Mouse (Mus musculus): ENCODE data around the gene Sod1. TPM values are rescaled to one million over a fixed set of nuclear protein-coding genes. Genes with fewer than 3 reads are reported as not detected.

Sod1 gene
- polyA plus RNA-seq (2014; fragmentation: Nextera tagmentation; extraction: Ambion mirVana) = 939 and 1,024 TPM in 2 replicates

DNA sequence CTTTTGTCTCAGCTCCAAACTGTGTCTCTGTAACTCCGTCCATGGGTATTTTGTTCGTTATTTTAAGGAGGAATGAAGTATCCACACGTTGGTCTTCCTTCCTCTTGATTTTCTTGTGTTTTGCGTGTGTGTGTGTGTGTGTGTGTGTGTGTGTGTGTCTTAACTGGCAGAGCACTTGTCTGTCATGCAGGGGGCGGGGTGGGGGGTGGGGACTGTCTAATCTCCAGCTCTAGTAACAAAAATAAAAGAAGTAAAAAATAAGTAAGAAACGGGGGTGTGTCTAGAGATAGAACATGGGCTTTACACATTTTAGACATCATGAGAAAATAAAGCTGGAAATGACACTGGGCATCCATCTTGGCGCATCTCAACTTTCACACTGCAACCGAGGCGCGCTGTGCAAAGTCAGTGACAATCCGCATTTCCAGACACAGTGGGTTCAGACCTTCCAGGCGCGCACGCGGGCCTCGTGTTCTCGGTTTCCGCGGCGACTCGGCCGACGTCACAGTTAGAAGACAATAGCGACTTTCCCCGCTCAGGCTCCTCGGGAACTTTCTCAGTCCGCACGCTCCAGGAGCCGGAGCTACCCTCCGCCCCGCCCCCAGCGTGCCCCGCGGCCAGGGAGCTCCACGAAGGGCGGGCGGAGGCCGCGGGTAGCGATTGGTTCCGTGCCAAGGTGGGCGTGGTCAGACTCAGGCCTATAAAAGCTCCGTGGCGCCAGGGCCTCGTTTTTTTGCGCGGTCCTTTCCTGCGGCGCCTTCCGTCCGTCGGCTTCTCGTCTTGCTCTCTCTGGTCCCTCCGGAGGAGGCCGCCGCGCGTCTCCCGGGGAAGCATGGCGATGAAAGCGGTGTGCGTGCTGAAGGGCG lies at the start of gene Sod1:
TSS of gene Sod1 (plus strand) at position 729 of the 866 bp plus-strand sequence.
- Histone ChIP-seq H3K4me1 (ENCODE audit: control insufficient read depth, insufficient read depth, low read length) (peaks cover 17% of the 10 kb centered on the region; the same call in 1 of the 2 replicates), H3K27me3 (ENCODE audit: control insufficient read depth, insufficient read depth, low read length) (no peaks in the 10 kb centered on the region), H3K9ac (replicated peaks; ENCODE audit: low read depth, low read length) (peak within 1 kb of the TSS; percentile 93), H3K9me3 (ENCODE audit: control insufficient read depth, low read length) (no peaks in the 10 kb centered on the region), H3K4me3 (ENCODE audit: low read depth, low read length) (peak within 1 kb of the TSS; percentile 88), H3K27ac (ENCODE audit: low read depth, low read length) (peak within 1 kb of the TSS; percentile 92), H3K4me2 (ENCODE audit: low read depth, low read length) (peak within 1 kb of the TSS; percentile 64), H3K36me3 (ENCODE audit: control insufficient read depth, insufficient read depth, low read length) (0 out of 2 replicates have a peak, but pooled peaks cover 1% of the 10 kb centered on the region)
- peak; percentile 95 for ATAC-seq (ENCODE audit: low read depth)
- 2% methylated on average over 63 of the region's 63 CpGs for WGBS

DNA sequence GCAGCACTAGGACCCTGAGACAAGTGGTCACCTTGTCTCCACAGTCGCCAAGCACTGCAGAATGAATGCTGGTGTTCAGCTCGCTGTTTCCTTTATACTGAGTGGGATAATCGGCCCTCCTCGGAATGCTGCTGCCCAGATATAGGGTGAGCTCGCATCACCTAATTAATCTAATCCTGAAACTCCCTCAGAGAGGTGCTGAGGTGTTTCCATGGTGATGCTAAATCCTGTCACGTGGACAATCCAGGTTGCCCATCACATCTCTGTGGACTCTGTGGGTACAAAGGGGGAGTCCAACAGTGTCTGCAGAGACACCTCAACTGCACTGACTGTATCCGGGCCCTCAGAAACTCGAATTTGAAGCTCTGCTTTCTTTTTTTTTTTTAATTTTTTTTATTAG lies 49.1 kb upstream of the Sod1 start:
- no peak overlapping the region for H3K4me2 ChIP-seq (ENCODE audit: low read depth, low read length)

DNA sequence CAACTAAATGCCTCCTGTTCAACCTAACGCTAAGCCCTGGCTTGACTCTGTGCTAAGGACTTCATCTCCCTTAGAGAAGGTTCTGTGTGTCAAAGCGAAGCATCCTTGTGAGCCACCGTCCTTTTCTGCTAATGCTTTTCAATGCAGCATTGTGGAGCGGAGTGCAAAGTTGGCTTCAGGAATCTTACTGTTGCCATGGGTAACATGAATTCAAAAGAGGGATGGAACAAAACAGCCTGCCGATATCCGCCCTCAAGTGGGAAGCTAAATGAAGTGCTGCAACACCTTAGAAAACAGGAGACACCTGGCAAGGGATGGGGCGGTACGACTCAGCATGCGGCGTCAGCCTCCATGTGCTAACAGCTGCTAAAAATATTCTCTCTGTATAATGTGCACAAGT lies 44.1 kb upstream of the Sod1 start:
- Histone ChIP-seq H3K27me3 (ENCODE audit: control insufficient read depth, insufficient read depth, low read length) (no peaks in the 10 kb centered on the region), H3K4me1 (ENCODE audit: control insufficient read depth, insufficient read depth, low read length) (no peaks in the 10 kb centered on the region), H3K9me3 (ENCODE audit: control insufficient read depth, low read length) (no peaks in the 10 kb centered on the region), H3K27ac (ENCODE audit: low read depth, low read length) (no peak overlapping the region), H3K4me3 (ENCODE audit: low read depth, low read length) (no peak overlapping the region), H3K4me2 (ENCODE audit: low read depth, low read length) (no peak overlapping the region), H3K9ac (replicated peaks; ENCODE audit: low read depth, low read length) (no peak overlapping the region), H3K36me3 (ENCODE audit: control insufficient read depth, insufficient read depth, low read length) (no peaks in the 10 kb centered on the region)
- WGBS = 37% methylated on average over 10 of the region's 10 CpGs
- ATAC-seq (ENCODE audit: low read depth) = peak; percentile 51; the same call in 1 of the 2 replicates

More for the DNA sequence above, 49.1 kb upstream of the Sod1 start:
- Histone ChIP-seq H3K9ac (replicated peaks; ENCODE audit: low read depth, low read length) (no peak overlapping the region), H3K27me3 (ENCODE audit: control insufficient read depth, insufficient read depth, low read length) (no peaks in the 10 kb centered on the region), H3K9me3 (ENCODE audit: control insufficient read depth, low read length) (no peaks in the 10 kb centered on the region), H3K4me1 (ENCODE audit: control insufficient read depth, insufficient read depth, low read length) (no peaks in the 10 kb centered on the region), H3K4me3 (ENCODE audit: low read depth, low read length) (no peak overlapping the region), H3K27ac (ENCODE audit: low read depth, low read length) (no peak overlapping the region), H3K36me3 (ENCODE audit: control insufficient read depth, insufficient read depth, low read length) (no peaks in the 10 kb centered on the region)
- no peak for ATAC-seq (ENCODE audit: low read depth)
- WGBS = 59% methylated on average over 8 of the region's 8 CpGs

GRCm38 (mm10) chr16:90177425-90177824 lies 43.1 kb upstream of the Sod1 start:
- no peak overlapping the region for H3K27ac ChIP-seq (ENCODE audit: low read depth, low read length)
- H3K4me3 ChIP-seq (ENCODE audit: low read depth, low read length) = no peak overlapping the region
- no peak for ATAC-seq (ENCODE audit: low read depth)
- H3K4me2 ChIP-seq (ENCODE audit: low read depth, low read length) = no peak overlapping the region
- WGBS = 88% methylated on average over 8 of the region's 8 CpGs
- no peak overlapping the region for H3K9ac ChIP-seq (replicated peaks; ENCODE audit: low read depth, low read length)
- no peaks in the 10 kb centered on the region for H3K36me3 ChIP-seq (ENCODE audit: control insufficient read depth, insufficient read depth, low read length)
- H3K27me3 ChIP-seq (ENCODE audit: control insufficient read depth, insufficient read depth, low read length) = no peaks in the 10 kb centered on the region
- no peaks in the 10 kb centered on the region for H3K4me1 ChIP-seq (ENCODE audit: control insufficient read depth, insufficient read depth, low read length)
- H3K9me3 ChIP-seq (ENCODE audit: control insufficient read depth, low read length) = no peaks in the 10 kb centered on the region

GRCm38 (mm10) chr16:90178404-90178803 lies 42.1 kb upstream of the Sod1 start:
- H3K4me2 ChIP-seq (ENCODE audit: low read depth, low read length) = no peak overlapping the region
- H3K9ac ChIP-seq (replicated peaks; ENCODE audit: low read depth, low read length) = no peak overlapping the region
- no peaks in the 10 kb centered on the region for H3K9me3 ChIP-seq (ENCODE audit: control insufficient read depth, low read length)
- no peaks in the 10 kb centered on the region for H3K36me3 ChIP-seq (ENCODE audit: control insufficient read depth, insufficient read depth, low read length)
- no peaks in the 10 kb centered on the region for H3K4me1 ChIP-seq (ENCODE audit: control insufficient read depth, insufficient read depth, low read length)
- H3K27me3 ChIP-seq (ENCODE audit: control insufficient read depth, insufficient read depth, low read length) = no peaks in the 10 kb centered on the region
- whole genome bisulfite sequencing = 90% methylated on average over 3 of the region's 3 CpGs
- no peak for ATAC-seq (ENCODE audit: low read depth)
- no peak overlapping the region for H3K27ac ChIP-seq (ENCODE audit: low read depth, low read length)
- no peak overlapping the region for H3K4me3 ChIP-seq (ENCODE audit: low read depth, low read length)

DNA sequence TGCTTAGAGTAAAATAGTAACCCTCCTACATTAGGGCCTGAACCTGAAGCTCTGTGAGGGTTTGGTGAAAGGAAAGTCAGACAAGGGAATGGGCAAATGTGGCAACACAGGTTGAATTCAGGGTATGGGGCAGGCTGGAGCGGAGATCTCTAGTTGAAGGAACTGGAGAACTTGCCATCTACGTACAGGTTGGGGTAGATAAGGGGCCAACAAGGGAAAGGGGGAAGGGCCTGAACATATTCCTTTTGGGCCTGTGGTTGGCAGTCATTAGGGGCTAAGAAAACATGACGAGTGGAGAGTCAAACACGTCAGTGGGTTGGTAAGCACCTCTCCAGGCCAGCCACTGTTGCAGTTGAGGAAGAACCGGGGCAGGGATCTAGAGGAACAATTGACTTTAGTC lies 40.7 kb upstream of the Sod1 start:
- no peaks in the 10 kb centered on the region for H3K27me3 ChIP-seq (ENCODE audit: control insufficient read depth, insufficient read depth, low read length)
- H3K9me3 ChIP-seq (ENCODE audit: control insufficient read depth, low read length) = no peaks in the 10 kb centered on the region
- H3K9ac ChIP-seq (replicated peaks; ENCODE audit: low read depth, low read length) = no peak overlapping the region
- no peak for ATAC-seq (ENCODE audit: low read depth)
- H3K4me1 ChIP-seq (ENCODE audit: control insufficient read depth, insufficient read depth, low read length) = no peaks in the 10 kb centered on the region
- H3K4me3 ChIP-seq (ENCODE audit: low read depth, low read length) = no peak overlapping the region
- no peak overlapping the region for H3K4me2 ChIP-seq (ENCODE audit: low read depth, low read length)
- 89% methylated on average over 5 of the region's 5 CpGs for WGBS
- H3K36me3 ChIP-seq (ENCODE audit: control insufficient read depth, insufficient read depth, low read length) = no peaks in the 10 kb centered on the region
- H3K27ac ChIP-seq (ENCODE audit: low read depth, low read length) = no peak overlapping the region

DNA sequence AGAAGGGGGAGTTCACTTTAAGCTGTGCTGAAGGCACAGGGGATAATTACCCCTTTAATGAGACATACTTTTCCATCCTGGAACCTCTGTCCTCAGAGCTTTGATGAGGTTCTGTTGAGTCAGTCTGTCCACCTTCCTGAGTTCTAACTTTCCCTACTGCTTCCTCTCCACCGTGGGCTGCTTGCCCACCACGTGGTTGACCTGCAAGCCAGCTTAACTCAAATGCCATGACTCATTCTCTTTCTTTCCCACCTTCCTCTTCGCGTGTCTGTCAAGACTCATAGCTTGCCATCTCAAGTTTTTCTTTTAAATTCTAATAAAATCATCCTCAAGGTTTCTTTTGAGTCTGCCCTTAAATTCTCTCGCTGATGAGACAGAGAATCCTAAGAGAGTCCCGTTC lies 39.6 kb upstream of the Sod1 start:
- 81% methylated on average over 6 of the region's 6 CpGs for WGBS
- no peaks in the 10 kb centered on the region for H3K9me3 ChIP-seq (ENCODE audit: control insufficient read depth, low read length)
- no peak overlapping the region for H3K27ac ChIP-seq (ENCODE audit: low read depth, low read length)
- no peaks in the 10 kb centered on the region for H3K36me3 ChIP-seq (ENCODE audit: control insufficient read depth, insufficient read depth, low read length)
- no peak for ATAC-seq (ENCODE audit: low read depth)
- no peak overlapping the region for H3K4me3 ChIP-seq (ENCODE audit: low read depth, low read length)
- H3K4me2 ChIP-seq (ENCODE audit: low read depth, low read length) = no peak overlapping the region
- H3K27me3 ChIP-seq (ENCODE audit: control insufficient read depth, insufficient read depth, low read length) = no peaks in the 10 kb centered on the region
- H3K9ac ChIP-seq (replicated peaks; ENCODE audit: low read depth, low read length) = no peak overlapping the region
- no peaks in the 10 kb centered on the region for H3K4me1 ChIP-seq (ENCODE audit: control insufficient read depth, insufficient read depth, low read length)

GRCm38 (mm10) chr16:90181673-90182072 lies 38.9 kb upstream of the Sod1 start:
- Histone ChIP-seq H3K4me1 (ENCODE audit: control insufficient read depth, insufficient read depth, low read length) (no peaks in the 10 kb centered on the region), H3K4me2 (ENCODE audit: low read depth, low read length) (no peak overlapping the region), H3K9me3 (ENCODE audit: control insufficient read depth, low read length) (no peaks in the 10 kb centered on the region), H3K36me3 (ENCODE audit: control insufficient read depth, insufficient read depth, low read length) (no peaks in the 10 kb centered on the region), H3K4me3 (ENCODE audit: low read depth, low read length) (no peak overlapping the region), H3K9ac (replicated peaks; ENCODE audit: low read depth, low read length) (no peak overlapping the region), H3K27ac (ENCODE audit: low read depth, low read length) (no peak overlapping the region), H3K27me3 (ENCODE audit: control insufficient read depth, insufficient read depth, low read length) (no peaks in the 10 kb centered on the region)
- ATAC-seq (ENCODE audit: low read depth) = no peak
- WGBS = 93% methylated on average over 8 of the region's 8 CpGs

DNA sequence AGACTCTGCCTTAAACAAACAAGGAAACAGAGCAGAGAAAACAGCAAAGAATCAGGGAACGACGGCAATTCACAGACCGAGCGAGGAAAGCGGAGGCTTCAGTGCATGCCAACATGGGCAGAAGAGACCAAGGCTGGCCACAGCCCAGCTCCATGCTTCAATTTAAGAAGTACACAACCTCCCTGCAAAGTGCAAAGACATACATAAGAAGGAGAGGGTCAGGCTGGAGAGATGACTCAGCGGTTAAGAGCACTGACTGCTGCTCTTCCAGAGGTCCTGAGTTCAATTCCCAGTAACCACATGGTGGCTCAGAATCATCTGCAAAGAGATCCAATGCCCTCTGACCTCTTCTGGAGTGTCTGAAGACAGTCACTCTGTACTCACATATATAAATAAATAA lies 36.4 kb upstream of the Sod1 start:
- 80% methylated on average over 6 of the region's 6 CpGs for WGBS
- no peak overlapping the region for H3K4me3 ChIP-seq (ENCODE audit: low read depth, low read length)
- H3K27me3 ChIP-seq (ENCODE audit: control insufficient read depth, insufficient read depth, low read length) = no peaks in the 10 kb centered on the region
- no peak overlapping the region for H3K9ac ChIP-seq (replicated peaks; ENCODE audit: low read depth, low read length)
- no peaks in the 10 kb centered on the region for H3K36me3 ChIP-seq (ENCODE audit: control insufficient read depth, insufficient read depth, low read length)
- no peak overlapping the region for H3K4me2 ChIP-seq (ENCODE audit: low read depth, low read length)
- no peak overlapping the region for H3K27ac ChIP-seq (ENCODE audit: low read depth, low read length)
- no peak for ATAC-seq (ENCODE audit: low read depth)
- H3K9me3 ChIP-seq (ENCODE audit: control insufficient read depth, low read length) = no peaks in the 10 kb centered on the region
- H3K4me1 ChIP-seq (ENCODE audit: control insufficient read depth, insufficient read depth, low read length) = no peaks in the 10 kb centered on the region

Measured in neural tube, embryonic 14.5 days (tissue).